In the genomic region with DNA sequence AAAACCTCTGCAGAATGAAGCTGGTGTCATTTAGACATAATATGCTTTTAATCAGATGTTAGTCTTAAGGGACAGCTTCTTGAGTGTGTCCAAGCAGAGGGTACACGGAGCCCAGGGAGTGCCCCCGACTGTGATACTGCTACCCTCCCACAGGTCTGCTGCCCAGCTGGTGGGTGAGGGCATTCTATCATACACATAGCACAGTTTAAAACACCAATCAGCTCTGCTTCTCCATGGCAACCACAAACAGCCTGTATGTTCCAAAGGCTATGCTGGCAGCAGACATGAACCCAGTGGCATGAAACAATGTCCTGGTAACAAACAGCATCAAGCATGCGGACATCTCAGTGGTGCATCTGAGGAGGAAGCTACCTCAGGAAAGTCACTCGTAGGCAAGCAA, we compare ENCODE assay signal across 19 mouse cellular contexts.
DNase-seq lines count a peak whose midpoint lies in the region; ATAC-seq lines count a peak whose summit lies in the region.
"Had no signal": no experiment of that assay in that cellular context is flagged by ENCODE, and none has a peak within 500 bp of the region (broad histone marks: within the 10 kb centered on the region; RNA-seq: fewer than 3 reads in every experiment).

No protein-coding gene starts in this region.

- 72% methylated on average over 4 of the region's 4 CpGs for WGBS in hindbrain, embryonic 12.5 days
- 83% methylated on average over 4 of the region's 4 CpGs for WGBS in hindbrain, embryonic 11.5 days
- WGBS in neural tube, embryonic 12.5 days = 80% methylated on average over 4 of the region's 4 CpGs
- 77% methylated on average over 4 of the region's 4 CpGs for WGBS in midbrain, embryonic 16.5 days

- ATAC-seq in hindbrain, embryonic 12.5 days (ENCODE audit: low FRiP score) = peak; percentile 30; the same call in 1 of the 2 replicates
- no peak for ATAC-seq in hindbrain, embryonic 11.5 days (ENCODE audit: low FRiP score)
- ATAC-seq in neural tube, embryonic 12.5 days (ENCODE audit: low FRiP score, low read depth) = 0 out of 2 replicates have a peak, but pooled peaks have one; percentile 19
- peak; percentile 40 for ATAC-seq in midbrain, embryonic 16.5 days
- ATAC-seq in inflammation-experienced regulatory T-cells, adult 6 months = no peak
- ATAC-seq: intestine, postnatal 0 days had no signal

- no peaks in the 10 kb centered on the region for H3K36me3 ChIP-seq in hindbrain, embryonic 12.5 days
- H3K36me3 ChIP-seq in hindbrain, embryonic 11.5 days (ENCODE audit: control insufficient read depth, insufficient read depth, low read length) = no peaks in the 10 kb centered on the region
- H3K36me3 ChIP-seq in neural tube, embryonic 12.5 days = no peaks in the 10 kb centered on the region
- H3K36me3 ChIP-seq in midbrain, embryonic 16.5 days (ENCODE audit: control insufficient read depth, insufficient read depth, low read length) = no peaks in the 10 kb centered on the region
- H3K36me3 ChIP-seq: embryonic facial prominence, embryonic 12.5 days; heart, embryonic 13.5 days had no signal

- no peak overlapping the region for H3K4me2 ChIP-seq in hindbrain, embryonic 12.5 days (replicated peaks)
- H3K4me2 ChIP-seq in hindbrain, embryonic 11.5 days (replicated peaks; ENCODE audit: low read depth, low read length) = no peak overlapping the region
- H3K4me2 ChIP-seq in neural tube, embryonic 12.5 days (replicated peaks) = no peak overlapping the region
- H3K4me2 ChIP-seq in midbrain, embryonic 16.5 days (ENCODE audit: low read length) = no peak overlapping the region
- H3K4me2 ChIP-seq: embryonic facial prominence, embryonic 12.5 days; heart, embryonic 13.5 days; liver, embryonic 11.5 days had no signal

- no peaks in the 10 kb centered on the region for H3K27me3 ChIP-seq in hindbrain, embryonic 12.5 days
- no peaks in the 10 kb centered on the region for H3K27me3 ChIP-seq in hindbrain, embryonic 11.5 days (ENCODE audit: control insufficient read depth, insufficient read depth, low read length)
- no peaks in the 10 kb centered on the region for H3K27me3 ChIP-seq in neural tube, embryonic 12.5 days (replicated peaks)
- no peaks in the 10 kb centered on the region for H3K27me3 ChIP-seq in midbrain, embryonic 16.5 days (ENCODE audit: control insufficient read depth, insufficient read depth, low read depth, low read length)
- H3K27me3 ChIP-seq: embryonic facial prominence, embryonic 12.5 days; heart, embryonic 13.5 days had no signal

- no peak overlapping the region for H3K27ac ChIP-seq in hindbrain, embryonic 12.5 days
- H3K27ac ChIP-seq in hindbrain, embryonic 11.5 days (ENCODE audit: low read depth, low read length) = no peak overlapping the region
- no peak overlapping the region for H3K27ac ChIP-seq in neural tube, embryonic 12.5 days
- H3K27ac ChIP-seq in midbrain, embryonic 16.5 days (ENCODE audit: low read length) = no peak overlapping the region
- H3K27ac ChIP-seq: embryonic facial prominence, embryonic 12.5 days; heart, embryonic 13.5 days; kidney, postnatal 0 days; stomach, postnatal 0 days had no signal

- no peak overlapping the region for H3K4me3 ChIP-seq in hindbrain, embryonic 12.5 days
- H3K4me3 ChIP-seq in hindbrain, embryonic 11.5 days (ENCODE audit: low read depth, low read length) = no peak overlapping the region
- no peak overlapping the region for H3K4me3 ChIP-seq in neural tube, embryonic 12.5 days
- no peak overlapping the region for H3K4me3 ChIP-seq in midbrain, embryonic 16.5 days (ENCODE audit: low read depth, low read length)
- H3K4me3 ChIP-seq: embryonic facial prominence, embryonic 12.5 days; heart, embryonic 13.5 days; megakaryocyte, embryonic 14.5 days had no signal

- H3K9ac ChIP-seq in hindbrain, embryonic 12.5 days = no peak overlapping the region
- no peak overlapping the region for H3K9ac ChIP-seq in hindbrain, embryonic 11.5 days (ENCODE audit: low read depth, low read length)
- H3K9ac ChIP-seq in neural tube, embryonic 12.5 days = no peak overlapping the region
- no peak overlapping the region for H3K9ac ChIP-seq in midbrain, embryonic 16.5 days (ENCODE audit: low read depth, low read length)
- H3K9ac ChIP-seq: embryonic facial prominence, embryonic 12.5 days; heart, embryonic 13.5 days had no signal

- H3K9me3 ChIP-seq in hindbrain, embryonic 12.5 days (replicated peaks) = no peaks in the 10 kb centered on the region
- H3K9me3 ChIP-seq in hindbrain, embryonic 11.5 days (ENCODE audit: control insufficient read depth, low read length) = no peaks in the 10 kb centered on the region
- no peaks in the 10 kb centered on the region for H3K9me3 ChIP-seq in neural tube, embryonic 12.5 days
- H3K9me3 ChIP-seq in midbrain, embryonic 16.5 days (replicated peaks; ENCODE audit: control insufficient read depth, low read length, poor library complexity, severe bottlenecking) = no peaks in the 10 kb centered on the region
- H3K9me3 ChIP-seq: embryonic facial prominence, embryonic 12.5 days; heart, embryonic 13.5 days; megakaryocyte, embryonic 14.5 days had no signal

- no peak for DNase-seq in hindbrain, embryonic 11.5 days (ENCODE audit: low spot score)
- no peak for DNase-seq in neural tube, embryonic 10.5 days (ENCODE audit: extremely low spot score, low spot score)
- no peak for DNase-seq in lung, adult 18-20 months
- DNase-seq: cerebellum, adult 9-10 months; gastrocnemius, postnatal 10 days; heart, adult 18-20 months; heart, postnatal 36 days; lung, adult 2 months had no signal

- H3K4me1 ChIP-seq in hindbrain, embryonic 12.5 days = peaks cover 22% of the 10 kb centered on the region
- H3K4me1 ChIP-seq in hindbrain, embryonic 11.5 days (replicated peaks; ENCODE audit: control insufficient read depth, insufficient read depth, low read length) = no peaks in the 10 kb centered on the region
- no peaks in the 10 kb centered on the region for H3K4me1 ChIP-seq in neural tube, embryonic 12.5 days
- H3K4me1 ChIP-seq in midbrain, embryonic 16.5 days (ENCODE audit: control insufficient read depth, insufficient read depth, low read length) = peaks cover 14% of the 10 kb centered on the region; the same call in 1 of the 2 replicates
- H3K4me1 ChIP-seq: megakaryocyte, embryonic 14.5 days had no signal

Comparison
In these comparisons a context has a peak if more than half of its experiments do, and no peak if none do; other contexts are left out.
1. ATAC-seq: peak in hindbrain, embryonic 12.5 days (single experiment), neural tube, embryonic 12.5 days (single experiment) and midbrain, embryonic 16.5 days (single experiment); none in hindbrain, embryonic 11.5 days (single experiment) and inflammation-experienced regulatory T-cells, adult 6 months (single experiment).